Comparison of ENCODE assay signal across 9 mouse cellular contexts in genomic region chr19:12009501-12010280, GRCm38 (mm10). TPM values are rescaled to one million over a fixed set of nuclear protein-coding genes. Genes with fewer than 3 reads are reported as not detected.
DNase-seq lines count a peak whose midpoint lies in the region; ATAC-seq and TF ChIP-seq lines count a peak whose summit lies in the region.
"Had no signal": no experiment of that assay in that cellular context is flagged by ENCODE, and none has a peak within 500 bp of the region (broad histone marks: within the 10 kb centered on the region; RNA-seq: fewer than 3 reads in every experiment).

No protein-coding gene starts in this region.

- H3ac ChIP-seq in C2C12 (ENCODE audit: control insufficient read depth, insufficient read length, low read depth): peak overlapping the region; percentile 90
- H3ac ChIP-seq in myocyte (ENCODE audit: control insufficient read depth, insufficient read length): peak overlapping the region; percentile 34

- no peaks in the 10 kb centered on the region for H3K9me3 ChIP-seq in embryonic facial prominence, embryonic 12.5 days
- no peaks in the 10 kb centered on the region for H3K9me3 ChIP-seq in heart, embryonic 12.5 days (replicated peaks)
- no peaks in the 10 kb centered on the region for H3K9me3 ChIP-seq in kidney, embryonic 15.5 days (replicated peaks)
- H3K9me3 ChIP-seq in liver, embryonic 11.5 days (ENCODE audit: control insufficient read depth, low read length): no peaks in the 10 kb centered on the region
- H3K9me3 ChIP-seq in stomach, embryonic 16.5 days (replicated peaks; ENCODE audit: control insufficient read depth, low read length): no peaks in the 10 kb centered on the region

- peak overlapping the region; percentile 87 for H3K27ac ChIP-seq in embryonic facial prominence, embryonic 12.5 days
- H3K27ac ChIP-seq in heart, embryonic 12.5 days (ENCODE audit: poor library complexity, severe bottlenecking): peak overlapping the region; percentile 79
- H3K27ac ChIP-seq in kidney, embryonic 15.5 days: peak overlapping the region; percentile 93
- H3K27ac ChIP-seq in liver, embryonic 11.5 days (ENCODE audit: low read depth, low read length): peak overlapping the region; percentile 84
- H3K27ac ChIP-seq in stomach, embryonic 16.5 days (ENCODE audit: low read length): peak overlapping the region; percentile 94

- TF ChIP-seq CTCF in C2C12 (IDR thresholded peaks at IDR 0.05; ENCODE audit: control insufficient read depth, insufficient read depth, insufficient read length): no peak

- H3K36me3 ChIP-seq in C2C12 (ENCODE audit: control insufficient read depth, insufficient read depth) (no peaks in the 10 kb centered on the region), myocyte (ENCODE audit: control insufficient read depth, insufficient read depth) (no peaks in the 10 kb centered on the region)
- no peaks in the 10 kb centered on the region for H3K36me3 ChIP-seq in embryonic facial prominence, embryonic 12.5 days
- H3K36me3 ChIP-seq in heart, embryonic 12.5 days: no peaks in the 10 kb centered on the region
- H3K36me3 ChIP-seq in kidney, embryonic 15.5 days: no peaks in the 10 kb centered on the region
- H3K36me3 ChIP-seq in liver, embryonic 11.5 days (ENCODE audit: control insufficient read depth, insufficient read depth, low read length): no peaks in the 10 kb centered on the region
- H3K36me3 ChIP-seq in stomach, embryonic 16.5 days (ENCODE audit: control insufficient read depth, insufficient read depth, low read length): no peaks in the 10 kb centered on the region

- H3K4me2 ChIP-seq in embryonic facial prominence, embryonic 12.5 days (replicated peaks): peak overlapping the region; percentile 55
- H3K4me2 ChIP-seq in heart, embryonic 12.5 days: peak overlapping the region; percentile 70
- peak overlapping the region; percentile 76 for H3K4me2 ChIP-seq in kidney, embryonic 15.5 days
- H3K4me2 ChIP-seq in liver, embryonic 11.5 days: peak overlapping the region; percentile 89
- peak overlapping the region; percentile 83 for H3K4me2 ChIP-seq in myocyte (ENCODE audit: low read depth)
- H3K4me2 ChIP-seq in stomach, embryonic 16.5 days (ENCODE audit: low read depth, low read length): peak overlapping the region; percentile 76

- H3K27me3 ChIP-seq in C2C12 (ENCODE audit: control insufficient read depth, insufficient read depth, insufficient read length): no peaks in the 10 kb centered on the region
- no peaks in the 10 kb centered on the region for H3K27me3 ChIP-seq in embryonic facial prominence, embryonic 12.5 days
- no peaks in the 10 kb centered on the region for H3K27me3 ChIP-seq in heart, embryonic 12.5 days (replicated peaks)
- no peaks in the 10 kb centered on the region for H3K27me3 ChIP-seq in kidney, embryonic 15.5 days
- H3K27me3 ChIP-seq in liver, embryonic 11.5 days (replicated peaks; ENCODE audit: control insufficient read depth, insufficient read depth, low read length): no peaks in the 10 kb centered on the region
- no peaks in the 10 kb centered on the region for H3K27me3 ChIP-seq in myocyte (ENCODE audit: control insufficient read depth, insufficient read depth, insufficient read length)
- no peaks in the 10 kb centered on the region for H3K27me3 ChIP-seq in stomach, embryonic 16.5 days (ENCODE audit: control insufficient read depth, insufficient read depth, low read length)

- H3K79me2 ChIP-seq in C2C12 (ENCODE audit: control insufficient read depth, insufficient read depth): no peaks in the 10 kb centered on the region
- H3K79me2 ChIP-seq in myocyte (ENCODE audit: control insufficient read depth, insufficient read depth): no peaks in the 10 kb centered on the region

- peaks cover 7% of the 10 kb centered on the region; the same call in 1 of the 2 replicates for H3K4me1 ChIP-seq in embryonic facial prominence, embryonic 12.5 days
- peaks cover 9% of the 10 kb centered on the region for H3K4me1 ChIP-seq in heart, embryonic 12.5 days (replicated peaks)
- H3K4me1 ChIP-seq in kidney, embryonic 15.5 days: peaks cover 23% of the 10 kb centered on the region
- H3K4me1 ChIP-seq in liver, embryonic 11.5 days (replicated peaks; ENCODE audit: control insufficient read depth, insufficient read depth, low read length): peaks cover 11% of the 10 kb centered on the region
- peaks cover 11% of the 10 kb centered on the region for H3K4me1 ChIP-seq in stomach, embryonic 16.5 days (ENCODE audit: control insufficient read depth, insufficient read depth, low read length)

- no peak for TF ChIP-seq POLR2A in myocyte (IDR thresholded peaks at IDR 0.05; ENCODE audit: insufficient read length, low read depth)

- WGBS in embryonic facial prominence, embryonic 12.5 days: 1% methylated on average over 24 of the region's 24 CpGs
- WGBS in heart, embryonic 12.5 days: under 1% methylated on average over 24 of the region's 24 CpGs
- WGBS in kidney, embryonic 15.5 days: under 1% methylated on average over 24 of the region's 24 CpGs
- under 1% methylated on average over 24 of the region's 24 CpGs for WGBS in liver, embryonic 11.5 days
- 2% methylated on average over 24 of the region's 24 CpGs for WGBS in stomach, embryonic 16.5 days

- H3K79me3 ChIP-seq in C2C12 (ENCODE audit: low read depth): no peaks in the 10 kb centered on the region

- 0 out of 2 replicates have a peak, but pooled peaks have one; percentile 1 for ATAC-seq in embryonic facial prominence, embryonic 12.5 days (ENCODE audit: insufficient number of reproducible peaks, insufficient read depth, low FRiP score, low TSS enrichment)
- no peak for ATAC-seq in heart, embryonic 12.5 days (ENCODE audit: insufficient number of reproducible peaks, low FRiP score)
- peak; percentile 4 for ATAC-seq in kidney, embryonic 15.5 days (replicated peaks; ENCODE audit: low FRiP score)
- ATAC-seq in liver, embryonic 11.5 days (replicated peaks; ENCODE audit: low FRiP score): peak; percentile 42
- 0 out of 2 replicates have a peak, but pooled peaks have one; percentile 6 for ATAC-seq in stomach, embryonic 16.5 days (ENCODE audit: insufficient read depth, low FRiP score)

- H3K9ac ChIP-seq in embryonic facial prominence, embryonic 12.5 days: peak overlapping the region; percentile 73
- peak overlapping the region; percentile 83 for H3K9ac ChIP-seq in heart, embryonic 12.5 days
- peak overlapping the region; percentile 61 for H3K9ac ChIP-seq in kidney, embryonic 15.5 days
- H3K9ac ChIP-seq in liver, embryonic 11.5 days (ENCODE audit: low read depth, low read length): peak overlapping the region; percentile 78
- peak overlapping the region; percentile 85 for H3K9ac ChIP-seq in stomach, embryonic 16.5 days (ENCODE audit: low read length)

- peak; percentile 85 for DNase-seq in adrenal gland, adult 2 months
- DNase-seq in liver, embryonic 11.5 days (ENCODE audit: low spot score): peak; percentile 83

- H3K4me3 ChIP-seq in C2C12 (ENCODE audit: insufficient read depth, poor library complexity, severe bottlenecking) (peak overlapping the region; percentile 47), myocyte (peak overlapping the region; percentile 74)
- peak overlapping the region; percentile 64 for H3K4me3 ChIP-seq in embryonic facial prominence, embryonic 12.5 days
- H3K4me3 ChIP-seq in heart, embryonic 12.5 days: peak overlapping the region; percentile 64
- H3K4me3 ChIP-seq in kidney, embryonic 15.5 days (replicated peaks): peak overlapping the region; percentile 72
- peak overlapping the region; percentile 78 for H3K4me3 ChIP-seq in liver, embryonic 11.5 days (ENCODE audit: low read depth, low read length)
- H3K4me3 ChIP-seq in stomach, embryonic 16.5 days (replicated peaks; ENCODE audit: low read length): peak overlapping the region; percentile 70

TF ChIP-seq in C2C12, 6 proteins besides CTCF, POLR2A, EP300 and RAD21 (continues in another document):
- TF ChIP-seq MAX (IDR thresholded peaks at IDR 0.05): no peak
- TF ChIP-seq MYOD1 (IDR thresholded peaks at IDR 0.05; ENCODE audit: control insufficient read depth, insufficient read length, low read depth): no peak

TF ChIP-seq in myocyte, 11 proteins besides CTCF, POLR2A, EP300 and RAD21 (continues in another document):
- TF ChIP-seq MAX (IDR thresholded peaks at IDR 0.05; ENCODE audit: low read depth): no peak
- TF ChIP-seq E2F4 (IDR thresholded peaks at IDR 0.05; ENCODE audit: insufficient read depth): no peak
- no peak for TF ChIP-seq REST (IDR thresholded peaks at IDR 0.05; ENCODE audit: insufficient read depth, insufficient read length)

RNA-seq across cellular contexts. Expression of gene Olfr1423, which starts 31.4 kb away (rescaled TPM):
- polyA plus RNA-seq in C2C12 (2012; fragmentation: generic; extraction: Trizol) (0.01 TPM), myocyte (2012; fragmentation: generic; extraction: Trizol) (not detected)
- total RNA-seq in adrenal gland, adult 2 months (2021): not detected
- polyA plus RNA-seq in adrenal gland, adult 2 months (2012; rRNA removed): not detected in 2 replicates
- not detected in 2 replicates for polyA plus RNA-seq in embryonic facial prominence, embryonic 12.5 days (2016; fragmentation: Nextera tagmentation; extraction: Ambion mirVana)
- not detected in 2 replicates for polyA plus RNA-seq in heart, embryonic 12.5 days (2016; fragmentation: Nextera tagmentation; extraction: Ambion mirVana)
- polyA plus RNA-seq in kidney, embryonic 15.5 days (2015; fragmentation: Nextera tagmentation; extraction: Ambion mirVana): not detected in 2 replicates
- 0.03 and 0.06 TPM in 2 replicates for polyA plus RNA-seq in liver, embryonic 11.5 days (2014; fragmentation: Nextera tagmentation; extraction: Ambion mirVana)
- polyA plus RNA-seq in stomach, embryonic 16.5 days (2015; fragmentation: Nextera tagmentation; extraction: Ambion mirVana): 0.03 TPM in 1 of 2 replicates, not detected in the other
- polyA plus RNA-seq: gonadal fat pad, adult 2 months had no signal

RNA-seq across cellular contexts. Expression of gene Osbp, which starts 44.0 kb away (rescaled TPM):
- polyA plus RNA-seq in C2C12 (2012; fragmentation: generic; extraction: Trizol) (14.3 TPM), myocyte (2012; fragmentation: generic; extraction: Trizol) (23.1 TPM)
- 10 to 100 TPM; 80.8 to 86.7 TPM for total RNA-seq in adrenal gland, adult 2 months (2021)
- 9.6 and 14.0 TPM in 2 replicates for polyA plus RNA-seq in adrenal gland, adult 2 months (2012; rRNA removed)
- polyA plus RNA-seq in embryonic facial prominence, embryonic 12.5 days (2016; fragmentation: Nextera tagmentation; extraction: Ambion mirVana): 5.6 and 6.0 TPM in 2 replicates
- 6.3 and 7.6 TPM in 2 replicates for polyA plus RNA-seq in heart, embryonic 12.5 days (2016; fragmentation: Nextera tagmentation; extraction: Ambion mirVana)
- polyA plus RNA-seq in kidney, embryonic 15.5 days (2015; fragmentation: Nextera tagmentation; extraction: Ambion mirVana): 3.9 and 4.2 TPM in 2 replicates
- 5.2 and 6.8 TPM in 2 replicates for polyA plus RNA-seq in liver, embryonic 11.5 days (2014; fragmentation: Nextera tagmentation; extraction: Ambion mirVana)
- 4.1 and 4.6 TPM in 2 replicates for polyA plus RNA-seq in stomach, embryonic 16.5 days (2015; fragmentation: Nextera tagmentation; extraction: Ambion mirVana)

RNA-seq across cellular contexts. Expression of gene Olfr1424, which starts 52.8 kb away (rescaled TPM):
- polyA plus RNA-seq in C2C12 (2012; fragmentation: generic; extraction: Trizol): not detected
- total RNA-seq in adrenal gland, adult 2 months (2021): not detected
- polyA plus RNA-seq in adrenal gland, adult 2 months (2012; rRNA removed): not detected in 2 replicates
- polyA plus RNA-seq in embryonic facial prominence, embryonic 12.5 days (2016; fragmentation: Nextera tagmentation; extraction: Ambion mirVana): not detected in 2 replicates
- polyA plus RNA-seq in heart, embryonic 12.5 days (2016; fragmentation: Nextera tagmentation; extraction: Ambion mirVana): not detected in 2 replicates
- polyA plus RNA-seq in kidney, embryonic 15.5 days (2015; fragmentation: Nextera tagmentation; extraction: Ambion mirVana): not detected in 2 replicates
- 0.17 TPM in 1 of 2 replicates, not detected in the other for polyA plus RNA-seq in liver, embryonic 11.5 days (2014; fragmentation: Nextera tagmentation; extraction: Ambion mirVana)
- not detected for polyA plus RNA-seq in myocyte (2012; fragmentation: generic; extraction: Trizol)
- not detected in 2 replicates for polyA plus RNA-seq in stomach, embryonic 16.5 days (2015; fragmentation: Nextera tagmentation; extraction: Ambion mirVana)
- polyA plus RNA-seq: gonadal fat pad, adult 2 months had no signal
